8 mouse cellular contexts compared by ENCODE assay signal in the genomic region with DNA sequence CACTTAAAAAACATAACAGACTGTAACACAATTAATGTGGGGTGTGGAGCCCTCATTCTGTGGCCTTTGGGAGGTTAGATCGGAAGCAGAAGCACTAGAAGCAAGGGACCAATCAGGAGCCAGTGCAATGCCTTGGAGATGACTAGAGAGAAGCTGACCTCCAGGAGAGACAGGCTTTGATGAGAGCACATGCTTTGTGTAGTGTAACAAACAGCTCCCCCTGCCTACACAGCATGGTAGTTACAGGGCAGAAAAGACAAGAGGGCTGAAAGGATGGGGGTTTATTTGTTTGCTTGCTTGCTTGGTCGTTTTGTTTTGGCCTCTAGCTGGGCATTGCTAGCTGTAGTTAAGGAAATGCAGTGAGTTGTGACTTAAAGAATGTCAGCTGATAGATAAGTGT. TPM values are rescaled to one million over a fixed set of nuclear protein-coding genes. Genes with fewer than 3 reads are reported as not detected.
DNase-seq lines count a peak whose midpoint lies in the region; TF ChIP-seq lines count a peak whose summit lies in the region.

No protein-coding gene starts in this region.

- H3K27me3 ChIP-seq in MEL (ENCODE audit: control insufficient read depth in 1 of 2, insufficient read depth in 2 of 2, low read length in 2 of 2): peaks cover 4 to 13% of the 10 kb centered on the region in 2 experiments

- peak; percentile 40 for TF ChIP-seq RAD21 in MEL (IDR thresholded peaks at IDR 0.05; ENCODE audit: low read depth, low read length)

- no peak overlapping the region for H3K9ac ChIP-seq in MEL (ENCODE audit: control insufficient read depth, low read depth, low read length, poor library complexity, severe bottlenecking)

- no peak for TF ChIP-seq EP300 in MEL (IDR thresholded peaks at IDR 0.05; ENCODE audit: low read depth in 1 of 2, low read length in 2 of 2)

- H3K4me3 ChIP-seq in MEL (ENCODE audit: control insufficient read depth in 1 of 2, insufficient read depth in 1 of 2, low read depth in 2 of 2, low read length in 2 of 2): no peak overlapping the region

- H3K4me1 ChIP-seq in MEL (ENCODE audit: control insufficient read depth in 1 of 2, insufficient read depth in 2 of 2, low read length in 2 of 2): no peaks in the 10 kb centered on the region

- TF ChIP-seq CTCF in MEL (IDR thresholded peaks at IDR 0.05 in 2 of 3, conservative IDR thresholded peaks at IDR 0.05 in 1 of 3; ENCODE audit: control insufficient read depth in 1 of 3, insufficient read depth in 1 of 3, low read depth in 2 of 3, low read length in 3 of 3, poor library complexity in 1 of 3, severe bottlenecking in 1 of 3): peak; percentile 45 to 75 (median 67)

- no peaks in the 10 kb centered on the region for H3K79me2 ChIP-seq in MEL (ENCODE audit: control insufficient read depth, insufficient read depth, low read length, poor library complexity)

- no peaks in the 10 kb centered on the region for H3K9me3 ChIP-seq in MEL (replicated peaks; ENCODE audit: insufficient read depth, low read length)

- no peaks in the 10 kb centered on the region for H3K36me3 ChIP-seq in MEL (ENCODE audit: control insufficient read depth in 1 of 2, insufficient read depth in 2 of 2, low read length in 2 of 2)

- DNase-seq in layer of hippocampus, postnatal 10 days (ENCODE audit: low spot score in 2 of 2): peak; percentile 50 to 53
- DNase-seq in layer of hippocampus, postnatal 36 days: no peak
- peak; percentile 57 for DNase-seq in MEL (ENCODE audit: low read depth, low spot score)
- DNase-seq in cerebellum, postnatal 36 days: peak; percentile 29 to 40
- peak; percentile 62 for DNase-seq in heart, postnatal 4 days
- peak; percentile 11 for DNase-seq in lung, postnatal 25 days (ENCODE audit: low spot score)
- peak; percentile 31 for DNase-seq in thymus, postnatal 14 days
- DNase-seq in gastrocnemius, postnatal 25 days: no peak

- no peak for TF ChIP-seq POLR2A in MEL (IDR thresholded peaks at IDR 0.05; ENCODE audit: control insufficient read depth in 1 of 2, insufficient read depth in 1 of 2, low read depth in 1 of 2, low read length in 2 of 2, poor library complexity in 1 of 2)

- H3K27ac ChIP-seq in MEL (ENCODE audit: control insufficient read depth, low read depth, low read length): no peak overlapping the region

TF ChIP-seq in MEL, 35 proteins besides CTCF, POLR2A, EP300 and RAD21:
- TF ChIP-seq UBTF (IDR thresholded peaks at IDR 0.05; ENCODE audit: borderline replicate concordance, insufficient read depth, low read depth, low read length): no peak
- TF ChIP-seq MYC (IDR thresholded peaks at IDR 0.05; ENCODE audit: low read depth, low read length): peak; percentile 91
- peak; percentile 58 for TF ChIP-seq SMC3 (IDR thresholded peaks at IDR 0.05; ENCODE audit: low read depth, low read length)
- TF ChIP-seq MAX (IDR thresholded peaks at IDR 0.05; ENCODE audit: low read length): peak; percentile 61

RNA-seq across cellular contexts. Expression of a gene that starts 25.3 kb away (rescaled TPM):
- total RNA-seq in layer of hippocampus, postnatal 10 days (2021): 10 to 100 TPM; 22.1 to 23.2 TPM
- total RNA-seq in layer of hippocampus, postnatal 36 days (2021): 10 to 100 TPM; 24.7 to 25.2 TPM
- total RNA-seq in MEL (2012; rRNA removed): 14.5 and 15.6 TPM in 2 replicates
- polyA plus RNA-seq in MEL (2012; ENCODE audit: insufficient read depth in 1 of 2, insufficient read length in 2 of 2, low read depth in 1 of 2, low replicate concordance in 2 of 2, missing spikeins in 1 of 2): 10 to 100 TPM in 1 of 2 experiments, not detected in 1; 20.2 TPM
- 10 to 100 TPM; 11.7 to 12.1 TPM for total RNA-seq in heart, postnatal 4 days (2021)
- total RNA-seq in gastrocnemius, postnatal 25 days (2021): 1 to 10 TPM; 7.7 to 8.4 TPM

RNA-seq across cellular contexts. Expression of a gene that starts 25.5 kb away (rescaled TPM):
- total RNA-seq in layer of hippocampus, postnatal 10 days (2021): 10 to 100 TPM in 1 of 2 experiments, 1 to 10 TPM in 1; 9.6 to 10.6 TPM
- 1 to 10 TPM; 7.1 to 7.4 TPM for total RNA-seq in layer of hippocampus, postnatal 36 days (2021)
- total RNA-seq in MEL (2012; rRNA removed): not detected in 2 replicates
- polyA plus RNA-seq in MEL (2012; ENCODE audit: insufficient read depth in 1 of 2, insufficient read length in 2 of 2, low read depth in 1 of 2, low replicate concordance in 2 of 2, missing spikeins in 1 of 2): not detected
- total RNA-seq in heart, postnatal 4 days (2021): 10 to 100 TPM; 18.8 to 19.6 TPM
- 1 to 10 TPM; 3.9 to 5.3 TPM for total RNA-seq in gastrocnemius, postnatal 25 days (2021)

RNA-seq across cellular contexts. Expression of a gene that starts 50.1 kb away (rescaled TPM):
- 1 to 10 TPM; 1.8 to 2.0 TPM for total RNA-seq in layer of hippocampus, postnatal 10 days (2021)
- total RNA-seq in layer of hippocampus, postnatal 36 days (2021): 1 to 10 TPM; 2.4 to 2.9 TPM
- total RNA-seq in MEL (2012; rRNA removed): 0.26 and 0.42 TPM in 2 replicates
- polyA plus RNA-seq in MEL (2012; ENCODE audit: insufficient read depth in 1 of 2, insufficient read length in 2 of 2, low read depth in 1 of 2, low replicate concordance in 2 of 2, missing spikeins in 1 of 2): under 1 TPM in 1 of 2 experiments, not detected in 1; 0.33 TPM
- total RNA-seq in heart, postnatal 4 days (2021): under 1 TPM; 0.50 to 0.60 TPM
- 1 to 10 TPM in 1 of 2 experiments, under 1 TPM in 1; 0.51 to 1.1 TPM for total RNA-seq in gastrocnemius, postnatal 25 days (2021)

Comparison
In these comparisons a context has a peak if more than half of its experiments do, and no peak if none do; other contexts are left out.
1. DNase-seq: peak in layer of hippocampus, postnatal 10 days (2 of 2), MEL (single experiment), cerebellum, postnatal 36 days (2 of 2), heart, postnatal 4 days (single experiment), lung, postnatal 25 days (single experiment) and thymus, postnatal 14 days (single experiment); none in layer of hippocampus, postnatal 36 days (0 of 2) and gastrocnemius, postnatal 25 days (single experiment).